Mouse (Mus musculus) hindbrain, embryonic 14.5 days (tissue): ENCODE results near the gene Irgc1. TPM values are rescaled to one million over a fixed set of nuclear protein-coding genes. Genes with fewer than 3 reads are reported as not detected.

ENCODE experiments used
- ATAC-seq: fragments of 200-750 bp; cut with Nextera tagmentation; 2 replicates; pipeline ENCODE4 v1.8.0; 2017; ENCODE audit warnings: moderate number of reproducible peaks, mild to moderate bottlenecking, moderate TSS enrichment, moderate library complexity; ENCODE audit not compliant: low FRiP score
- DNase-seq: peaks from one replicate; pipeline ENCODE4 v3.0.0-alpha.2; 2015; ENCODE audit warnings: low spot score
- H3K27ac ChIP-seq: fragments of 300-500 bp; sonication (generic); 2 replicates; pipeline ENCODE4 v1.5.1; 2014; ENCODE audit warnings: mild to moderate bottlenecking, moderate library complexity
- H3K27me3 ChIP-seq: fragments of 300-500 bp; sonication (generic); 2 replicates; pipeline ENCODE4 v1.6.1; 2014; ENCODE audit warnings: mild to moderate bottlenecking, low read length, mixed read lengths; ENCODE audit not compliant: control insufficient read depth, insufficient read depth
- H3K36me3 ChIP-seq: fragments of 300-500 bp; sonication (generic); replicated peaks from 2 replicates; pipeline ENCODE4 v1.6.1; 2014; ENCODE audit not compliant: control insufficient read depth, insufficient read depth
- H3K4me1 ChIP-seq: fragments of 300-500 bp; sonication (generic); replicated peaks from 2 replicates; pipeline ENCODE4 v1.6.1; 2014; ENCODE audit warnings: antibody characterized with exemption, low read length, mixed read lengths; ENCODE audit not compliant: control insufficient read depth, insufficient read depth
- H3K4me2 ChIP-seq: fragments of 300-500 bp; sonication (generic); replicated peaks from 2 replicates; pipeline ENCODE4 v1.6.1; 2014; ENCODE audit warnings: mild to moderate bottlenecking, moderate library complexity
- H3K4me3 ChIP-seq: fragments of 300-500 bp; sonication (generic); replicated peaks from 2 replicates; pipeline ENCODE4 v1.5.1; 2014; ENCODE audit warnings: mild to moderate bottlenecking, low read length
- H3K9ac ChIP-seq: fragments of 300-500 bp; sonication (generic); 2 replicates; pipeline ENCODE4 v1.6.1; 2014
- H3K9me3 ChIP-seq: fragments of 300-500 bp; sonication (generic); 2 replicates; pipeline ENCODE4 v1.6.1; 2016; ENCODE audit warnings: low read length; ENCODE audit not compliant: control insufficient read depth
- WGBS: fragments of 180-500 bp; shearing (Covaris S2); extraction: QIAGEN DNeasy Blood & Tissue Kit; methylation state at CpG from one replicate; pipeline ENCODE4 v1.1.7; 2014; 5-methylcytosine and 5-hydroxymethylcytosine counted together
- polyA plus RNA-seq: library from polyadenylated mRNA; unstranded; fragments of >200 nt; fragmentation: Nextera tagmentation; extraction: Ambion mirVana; gene quantifications from 2 replicates; pipeline ENCODE4 v1.2.1, GENCODE M21; 2014

Gene Irgc1
- polyA plus RNA-seq, 1 experiment from 2014 or later: not detected

GRCm38 (mm10) chr7:24482208-24483020, 30.3 kb upstream of the Irgc1 start:
- Histone ChIP-seq H3K4me1 (peaks cover 62% of the 10 kb centered on the region), H3K9ac (peak overlapping the region; percentile 93), H3K4me2 (peak overlapping the region; percentile 76), H3K36me3 (no peaks in the 10 kb centered on the region), H3K9me3 (no peaks in the 10 kb centered on the region), H3K4me3 (peak overlapping the region; percentile 84), H3K27ac (peak overlapping the region; percentile 86), H3K27me3 (no peaks in the 10 kb centered on the region)
- no peak for DNase-seq
- WGBS: under 1% methylated on average over 15 of the region's 38 CpGs
- peak; percentile 48 for ATAC-seq

GRCm38 (mm10) chr7:24481474-24482207, 29.5 kb upstream of the Irgc1 start, which contains the start of gene Cadm4:
Gene Cadm4, plus strand, starts transcription at chr7:24482023.
- under 1% methylated on average over 56 of the region's 83 CpGs for WGBS
- H3K27ac ChIP-seq: peak within 1 kb of the TSS; percentile 86
- peak within 1 kb of the TSS; percentile 93 for H3K9ac ChIP-seq
- H3K4me3 ChIP-seq: peak within 1 kb of the TSS; percentile 84
- peaks cover 54% of the 10 kb centered on the region for H3K4me1 ChIP-seq
- no peaks in the 10 kb centered on the region for H3K36me3 ChIP-seq
- peak; percentile 91 for DNase-seq
- no peaks in the 10 kb centered on the region for H3K9me3 ChIP-seq
- ATAC-seq: peak; percentile 86
- H3K27me3 ChIP-seq: no peaks in the 10 kb centered on the region
- peak within 1 kb of the TSS; percentile 76 for H3K4me2 ChIP-seq

GRCm38 (mm10) chr7:24480986-24481473, 28.9 kb upstream of the Irgc1 start:
- no peaks in the 10 kb centered on the region for H3K9me3 ChIP-seq
- peak overlapping the region; percentile 76 for H3K4me2 ChIP-seq
- ATAC-seq (peak; percentile 1; the same call in 1 of the 2 replicates), DNase-seq (no peak)
- H3K36me3 ChIP-seq: no peaks in the 10 kb centered on the region
- H3K9ac ChIP-seq: peak overlapping the region; percentile 93
- peak overlapping the region; percentile 84 for H3K4me3 ChIP-seq
- H3K27me3 ChIP-seq: no peaks in the 10 kb centered on the region
- WGBS: 11% methylated on average over 14 of the region's 14 CpGs
- H3K27ac ChIP-seq: peak overlapping the region; percentile 86
- H3K4me1 ChIP-seq: peaks cover 49% of the 10 kb centered on the region

- Histone ChIP-seq H3K27me3 (no peaks in the 10 kb centered on the region), H3K9me3 (no peaks in the 10 kb centered on the region), H3K36me3 (no peaks in the 10 kb centered on the region), H3K27ac (0 out of 2 replicates have a peak overlapping the region, but pooled peaks have one; percentile 14), H3K4me2 (peak overlapping the region; percentile 76), H3K4me3 (peak overlapping the region; percentile 84), H3K4me1 (peaks cover 42% of the 10 kb centered on the region), H3K9ac (peak overlapping the region; percentile 28; the same call in 1 of the 2 replicates)
- WGBS: 53% methylated on average over 18 of the region's 18 CpGs
- no peak for DNase-seq
- no peak for ATAC-seq
Observed at GRCm38 (mm10) chr7:24480121-24480941, 28.2 kb upstream of the Irgc1 start.

DNA sequence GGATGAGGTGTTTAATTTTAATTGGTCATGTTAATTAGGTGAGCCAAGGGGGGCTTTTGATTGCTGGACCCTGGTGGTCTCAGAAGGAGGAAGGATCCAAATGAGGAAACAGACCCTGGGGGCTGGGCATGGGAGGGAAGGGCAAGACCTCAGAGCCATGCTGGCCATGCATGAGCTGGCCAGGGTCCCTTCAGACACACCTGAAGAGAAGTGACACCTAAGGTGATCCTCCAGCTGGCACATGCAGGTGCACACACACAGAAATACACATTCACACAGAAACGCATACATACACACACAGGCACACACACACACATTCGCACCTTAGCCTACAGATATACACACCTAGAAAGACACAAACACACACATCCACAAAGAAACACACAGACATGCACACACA, 27.6 kb upstream of the Irgc1 start:
- Histone ChIP-seq H3K9ac (no peak overlapping the region), H3K36me3 (no peaks in the 10 kb centered on the region), H3K27me3 (no peaks in the 10 kb centered on the region), H3K4me1 (peaks cover 35% of the 10 kb centered on the region), H3K27ac (0 out of 2 replicates have a peak overlapping the region, but pooled peaks have one; percentile 14), H3K9me3 (no peaks in the 10 kb centered on the region), H3K4me3 (0 out of 2 replicates have a peak overlapping the region, but pooled peaks have one; percentile 84), H3K4me2 (peak overlapping the region; percentile 76)
- DNase-seq (no peak), ATAC-seq (no peak)
- 95% methylated on average over 2 of the region's 2 CpGs for WGBS

- Histone ChIP-seq H3K4me1 (peaks cover 28% of the 10 kb centered on the region), H3K4me3 (no peak overlapping the region), H3K9ac (no peak overlapping the region), H3K9me3 (no peaks in the 10 kb centered on the region), H3K27me3 (no peaks in the 10 kb centered on the region), H3K4me2 (no peak overlapping the region), H3K36me3 (no peaks in the 10 kb centered on the region), H3K27ac (no peak overlapping the region)
- WGBS: 90% methylated on average over 5 of the region's 5 CpGs
- DNase-seq (no peak), ATAC-seq (no peak)
Observed at GRCm38 (mm10) chr7:24478911-24479310, 26.8 kb upstream of the Irgc1 start.

- no peak overlapping the region for H3K27ac ChIP-seq
- DNase-seq: no peak
- 85% methylated on average over 7 of the region's 7 CpGs for whole genome bisulfite sequencing
- no peak overlapping the region for H3K4me2 ChIP-seq
- H3K36me3 ChIP-seq: no peaks in the 10 kb centered on the region
- no peak overlapping the region for H3K4me3 ChIP-seq
- peaks cover 16% of the 10 kb centered on the region for H3K4me1 ChIP-seq
- ATAC-seq: no peak
- H3K9me3 ChIP-seq: no peaks in the 10 kb centered on the region
- no peaks in the 10 kb centered on the region for H3K27me3 ChIP-seq
- no peak overlapping the region for H3K9ac ChIP-seq
Observed at GRCm38 (mm10) chr7:24476856-24477255, 24.8 kb upstream of the Irgc1 start.

- Histone ChIP-seq H3K9ac (no peak overlapping the region), H3K27ac (no peak overlapping the region), H3K4me2 (no peak overlapping the region), H3K4me3 (no peak overlapping the region), H3K4me1 (peaks cover 16% of the 10 kb centered on the region), H3K27me3 (no peaks in the 10 kb centered on the region), H3K36me3 (no peaks in the 10 kb centered on the region), H3K9me3 (no peaks in the 10 kb centered on the region)
- DNase-seq: no peak
- no peak for ATAC-seq
- WGBS: 80% methylated on average over 8 of the region's 8 CpGs
Observed at GRCm38 (mm10) chr7:24476338-24476737, 24.2 kb upstream of the Irgc1 start.
